Mouse (Mus musculus) small intestine, adult 2 months (tissue): ENCODE measurements around the gene Terb2.

ENCODE experiments used
- CTCF ChIP-seq: fragments of 200-500 bp; IDR thresholded peaks from 2 replicates; pipeline ENCODE4 v1.5.1; 2012; ENCODE audit warnings: low read depth, mild to moderate bottlenecking, control low read depth, inconsistent platforms, low read length, moderate library complexity, mixed read lengths; ENCODE audit not compliant: insufficient replicate concordance, insufficient read length; ENCODE audit errors: extremely low read depth
- POLR2A ChIP-seq: fragments of 200-500 bp; IDR thresholded peaks from 2 replicates; pipeline ENCODE4 v1.6.1; 2012; ENCODE audit warnings: low read depth, mild to moderate bottlenecking, control low read depth, inconsistent platforms, low read length, moderate library complexity

DNA sequence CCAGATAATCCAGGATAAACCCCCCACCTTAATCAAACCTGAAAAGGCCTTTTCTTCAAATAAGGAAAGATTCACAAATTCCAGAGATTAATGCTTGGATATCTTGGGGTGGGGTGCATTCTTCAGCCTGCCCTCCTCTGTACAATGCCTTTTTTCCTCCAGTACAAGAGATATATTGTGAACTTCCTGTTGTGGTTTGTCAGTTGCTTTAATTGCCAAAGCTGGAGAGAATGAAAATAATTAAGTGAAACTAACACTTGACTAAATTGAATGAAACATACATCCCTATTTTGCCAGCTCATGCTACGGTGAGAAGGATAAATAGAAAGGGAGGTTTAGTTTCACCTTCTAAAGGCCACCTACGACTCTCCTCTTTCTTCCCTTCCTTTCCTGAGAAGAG is 32.2 kb downstream of the Terb2 start:
- TF ChIP-seq CTCF (no peak), POLR2A (no peak)
